Mouse (Mus musculus): ENCODE data around the gene Plscr3. TPM values are rescaled to one million over a fixed set of nuclear protein-coding genes. Genes with fewer than 3 reads are reported as not detected.

Plscr3 gene
- polyA plus RNA-seq (2015; fragmentation: Nextera tagmentation; extraction: Ambion mirVana), result 45.7 and 56.8 TPM in 2 replicates

GRCm38 (mm10) chr11:69846198-69846680 is at the start of gene Plscr3:
Gene Plscr3 (plus strand): TSS chr11:69846376.

GRCm38 (mm10) chr11:69801379-69801977 is 44.7 kb upstream of the Plscr3 start, which contains the start of gene Fgf11:
Gene Fgf11 (minus strand): TSS chr11:69801857.

GRCm38 (mm10) chr11:69804972-69805909 is 40.9 kb upstream of the Plscr3 start, which contains the start of gene Tmem102:
Gene Tmem102 (minus strand): TSS chr11:69805624.

GRCm38 (mm10) chr11:69815155-69815554 is 31.0 kb upstream of the Plscr3 start, which contains the start of gene Gm39566:
Gene Gm39566 (minus strand): TSS chr11:69815298.

GRCm38 (mm10) chr11:69818365-69818764 is 27.8 kb upstream of the Plscr3 start, which contains the start of gene Spem2:
Gene Spem2 (minus strand): TSS chr11:69818465.

GRCm38 (mm10) chr11:69822080-69822479 is 24.1 kb upstream of the Plscr3 start, which contains the start of gene Spem1:
Gene Spem1 (minus strand): TSS chr11:69822180.

GRCm38 (mm10) chr11:69837604-69837951 is 8.6 kb upstream of the Plscr3 start, which contains the start of gene Nlgn2:
Gene Nlgn2 (minus strand): TSS chr11:69837784.

GRCm38 (mm10) chr11:69837952-69838713 is 8.0 kb upstream of the Plscr3 start, which contains the start of gene Tmem256:
Gene Tmem256 (plus strand): TSS chr11:69838514.

GRCm38 (mm10) chr11:69858113-69858998 is 12.2 kb downstream of the Plscr3 start, which contains the start of gene Tnk1:
Gene Tnk1 (minus strand): TSS chr11:69858730.

GRCm38 (mm10) chr11:69877878-69878277 is 31.7 kb downstream of the Plscr3 start, which contains the start of gene Tmem95:
Gene Tmem95 (minus strand): TSS chr11:69878018.

GRCm38 (mm10) chr11:69880853-69881603 is 34.9 kb downstream of the Plscr3 start, which contains the start of gene Kctd11:
Gene Kctd11 (minus strand): TSS chr11:69881406.

GRCm38 (mm10) chr11:69895291-69895690 is 49.1 kb downstream of the Plscr3 start, which contains the start of gene Acap1:
Gene Acap1 (minus strand): TSS chr11:69895539.

GRCm38 (mm10) chr11:69900471-69901405 is 54.6 kb downstream of the Plscr3 start, which contains the start of the genes 2810408A11Rik and Neurl4:
Gene 2810408A11Rik (minus strand): TSS chr11:69900987.
Gene Neurl4 (plus strand): TSS chr11:69901072.

Other genes with a start within 250 kb of the Plscr3 start
- gene Atp1b2, start 240.4 kb upstream of the Plscr3 start, polyA plus RNA-seq (2015; fragmentation: Nextera tagmentation; extraction: Ambion mirVana), result 20.4 and 20.8 TPM in 2 replicates
- gene Shbg, start 228.5 kb upstream of the Plscr3 start, polyA plus RNA-seq (2015; fragmentation: Nextera tagmentation; extraction: Ambion mirVana), result not detected in 2 replicates
- 7.3 and 7.9 TPM in 2 replicates for gene Sat2, start 224.4 kb upstream of the Plscr3 start, polyA plus RNA-seq (2015; fragmentation: Nextera tagmentation; extraction: Ambion mirVana)
- 11.5 and 12.6 TPM in 2 replicates for gene Fxr2, start 213.4 kb upstream of the Plscr3 start, polyA plus RNA-seq (2015; fragmentation: Nextera tagmentation; extraction: Ambion mirVana)
- gene Sox15, start 191.1 kb upstream of the Plscr3 start, polyA plus RNA-seq (2015; fragmentation: Nextera tagmentation; extraction: Ambion mirVana), result 0.19 and 0.25 TPM in 2 replicates
- gene Mpdu1, start 183.7 kb upstream of the Plscr3 start, polyA plus RNA-seq (2015; fragmentation: Nextera tagmentation; extraction: Ambion mirVana), result 44.5 and 46.1 TPM in 2 replicates
- gene Cd68, start 180.2 kb upstream of the Plscr3 start, polyA plus RNA-seq (2015; fragmentation: Nextera tagmentation; extraction: Ambion mirVana), result 25.2 and 39.1 TPM in 2 replicates
- gene Eif4a1, start 174.0 kb upstream of the Plscr3 start, polyA plus RNA-seq (2015; fragmentation: Nextera tagmentation; extraction: Ambion mirVana), result 272 and 275 TPM in 2 replicates
- 37.0 and 38.4 TPM in 2 replicates for gene Senp3, start 164.3 kb upstream of the Plscr3 start, polyA plus RNA-seq (2015; fragmentation: Nextera tagmentation; extraction: Ambion mirVana)
- 0.64 and 0.78 TPM in 2 replicates for gene Tnfsf13, start 160.6 kb upstream of the Plscr3 start, polyA plus RNA-seq (2015; fragmentation: Nextera tagmentation; extraction: Ambion mirVana)
- gene Tnfsf12, start 150.5 kb upstream of the Plscr3 start, polyA plus RNA-seq (2015; fragmentation: Nextera tagmentation; extraction: Ambion mirVana), result 4.4 and 5.2 TPM in 2 replicates
- gene Tnfsfm13, start 150.3 kb upstream of the Plscr3 start, polyA plus RNA-seq (2015; fragmentation: Nextera tagmentation; extraction: Ambion mirVana), result 2.1 and 2.8 TPM in 2 replicates
- 15.2 and 15.8 TPM in 2 replicates for gene Polr2a, start 87.7 kb upstream of the Plscr3 start, polyA plus RNA-seq (2015; fragmentation: Nextera tagmentation; extraction: Ambion mirVana)
- gene Slc35g3, start 84.4 kb upstream of the Plscr3 start, polyA plus RNA-seq (2015; fragmentation: Nextera tagmentation; extraction: Ambion mirVana), result 0.07 and 0.08 TPM in 2 replicates
- gene Zbtb4, start 80.5 kb upstream of the Plscr3 start, polyA plus RNA-seq (2015; fragmentation: Nextera tagmentation; extraction: Ambion mirVana), result 1.3 and 1.9 TPM in 2 replicates
- gene Chrnb1, start 50.4 kb upstream of the Plscr3 start, polyA plus RNA-seq (2015; fragmentation: Nextera tagmentation; extraction: Ambion mirVana), result 0.99 and 1.5 TPM in 2 replicates
- 0.33 and 0.36 TPM in 2 replicates for gene Fgf11, start 44.5 kb upstream of the Plscr3 start, polyA plus RNA-seq (2015; fragmentation: Nextera tagmentation; extraction: Ambion mirVana)
- gene Tmem102, start 40.8 kb upstream of the Plscr3 start, polyA plus RNA-seq (2015; fragmentation: Nextera tagmentation; extraction: Ambion mirVana), result 0.30 and 0.68 TPM in 2 replicates
- not detected in 2 replicates for gene Gm39566, start 31.1 kb upstream of the Plscr3 start, polyA plus RNA-seq (2015; fragmentation: Nextera tagmentation; extraction: Ambion mirVana)
- gene Spem2, start 27.9 kb upstream of the Plscr3 start, polyA plus RNA-seq (2015; fragmentation: Nextera tagmentation; extraction: Ambion mirVana), result not detected in 2 replicates
- 0.12 TPM in 1 of 2 replicates, not detected in the other for gene Spem1, start 24.2 kb upstream of the Plscr3 start, polyA plus RNA-seq (2015; fragmentation: Nextera tagmentation; extraction: Ambion mirVana)
- 2.6 and 3.1 TPM in 2 replicates for gene Nlgn2, start 8.6 kb upstream of the Plscr3 start, polyA plus RNA-seq (2015; fragmentation: Nextera tagmentation; extraction: Ambion mirVana)
- gene Tmem256, start 7.9 kb upstream of the Plscr3 start, polyA plus RNA-seq (2015; fragmentation: Nextera tagmentation; extraction: Ambion mirVana), result 337 and 343 TPM in 2 replicates
- 0.56 and 0.91 TPM in 2 replicates for gene Tnk1, start 12.4 kb downstream of the Plscr3 start, polyA plus RNA-seq (2015; fragmentation: Nextera tagmentation; extraction: Ambion mirVana)
- not detected in 2 replicates for gene Tmem95, start 31.6 kb downstream of the Plscr3 start, polyA plus RNA-seq (2015; fragmentation: Nextera tagmentation; extraction: Ambion mirVana)
- 2.3 and 3.1 TPM in 2 replicates for gene Kctd11, start 35.0 kb downstream of the Plscr3 start, polyA plus RNA-seq (2015; fragmentation: Nextera tagmentation; extraction: Ambion mirVana)
- 15.3 and 21.3 TPM in 2 replicates for gene Acap1, start 49.2 kb downstream of the Plscr3 start, polyA plus RNA-seq (2015; fragmentation: Nextera tagmentation; extraction: Ambion mirVana)
- gene 2810408A11Rik, start 54.6 kb downstream of the Plscr3 start, polyA plus RNA-seq (2015; fragmentation: Nextera tagmentation; extraction: Ambion mirVana), result 2.2 and 2.6 TPM in 2 replicates
- 3.2 and 3.4 TPM in 2 replicates for gene Neurl4, start 54.7 kb downstream of the Plscr3 start, polyA plus RNA-seq (2015; fragmentation: Nextera tagmentation; extraction: Ambion mirVana)
- gene Gps2, start 67.5 kb downstream of the Plscr3 start, polyA plus RNA-seq (2015; fragmentation: Nextera tagmentation; extraction: Ambion mirVana), result 104 and 116 TPM in 2 replicates
- gene Eif5a, start 75.6 kb downstream of the Plscr3 start, polyA plus RNA-seq (2015; fragmentation: Nextera tagmentation; extraction: Ambion mirVana), result 1,453 and 1,558 TPM in 2 replicates
- 0.12 and 0.53 TPM in 2 replicates for gene Ybx2, start 89.4 kb downstream of the Plscr3 start, polyA plus RNA-seq (2015; fragmentation: Nextera tagmentation; extraction: Ambion mirVana)
- gene Slc2a4, start 101.8 kb downstream of the Plscr3 start, polyA plus RNA-seq (2015; fragmentation: Nextera tagmentation; extraction: Ambion mirVana), result 19.1 and 22.0 TPM in 2 replicates
- gene Cldn7, start 118.4 kb downstream of the Plscr3 start, polyA plus RNA-seq (2015; fragmentation: Nextera tagmentation; extraction: Ambion mirVana), result 0.98 and 1.6 TPM in 2 replicates
- 20.7 and 22.4 TPM in 2 replicates for gene Ctdnep1, start 134.8 kb downstream of the Plscr3 start, polyA plus RNA-seq (2015; fragmentation: Nextera tagmentation; extraction: Ambion mirVana)
- 69.4 and 73.0 TPM in 2 replicates for gene Elp5, start 136.1 kb downstream of the Plscr3 start, polyA plus RNA-seq (2015; fragmentation: Nextera tagmentation; extraction: Ambion mirVana)
- 318 and 353 TPM in 2 replicates for gene Gabarap, start 144.8 kb downstream of the Plscr3 start, polyA plus RNA-seq (2015; fragmentation: Nextera tagmentation; extraction: Ambion mirVana)
- 26.6 and 35.9 TPM in 2 replicates for gene Phf23, start 149.4 kb downstream of the Plscr3 start, polyA plus RNA-seq (2015; fragmentation: Nextera tagmentation; extraction: Ambion mirVana)
- 6.9 and 10.2 TPM in 2 replicates for gene Dvl2, start 154.2 kb downstream of the Plscr3 start, polyA plus RNA-seq (2015; fragmentation: Nextera tagmentation; extraction: Ambion mirVana)
- 58.3 and 59.1 TPM in 2 replicates for gene Acadvl, start 169.0 kb downstream of the Plscr3 start, polyA plus RNA-seq (2015; fragmentation: Nextera tagmentation; extraction: Ambion mirVana)
- gene Dlg4, start 170.6 kb downstream of the Plscr3 start, polyA plus RNA-seq (2015; fragmentation: Nextera tagmentation; extraction: Ambion mirVana), result 1.5 and 3.1 TPM in 2 replicates
- 0.10 and 0.16 TPM in 2 replicates for gene Asgr1, start 207.7 kb downstream of the Plscr3 start, polyA plus RNA-seq (2015; fragmentation: Nextera tagmentation; extraction: Ambion mirVana)
- gene Asgr2, start 246.3 kb downstream of the Plscr3 start, polyA plus RNA-seq (2015; fragmentation: Nextera tagmentation; extraction: Ambion mirVana), result 0.12 TPM in 1 of 2 replicates, not detected in the other

Measured in spleen, postnatal 0 days (tissue).